Mouse (Mus musculus): ENCODE data around the gene Rsu1. TPM values are rescaled to one million over a fixed set of nuclear protein-coding genes. Genes with fewer than 3 reads are reported as not detected.
"Not testable (repeated sequence)": the region's sequence is repeated elsewhere in the genome, so short reads cannot be mapped to it uniquely, and the experiment has no call there.

The Rsu1 gene
- polyA plus RNA-seq, 1 experiment = 49.1 TPM

GRCm38 (mm10) chr2:13188831-13189495 is 82.3 kb downstream of the Rsu1 start:
- no peaks in the 10 kb centered on the region for H3K36me3 ChIP-seq (ENCODE audit: control insufficient read depth, insufficient read depth, low read length)
- H3K27ac ChIP-seq (ENCODE audit: insufficient read depth, low read length) = no peak overlapping the region
- DNase-seq (ENCODE audit: low read depth in 1 of 2, low spot score in 2 of 2) = no peak
- no peak overlapping the region for H3K4me3 ChIP-seq (ENCODE audit: extremely low read depth, insufficient read depth, insufficient read length)
- H3K27me3 ChIP-seq (ENCODE audit: control insufficient read depth, insufficient read depth, low read length) = no peaks in the 10 kb centered on the region
- H3K4me1 ChIP-seq (ENCODE audit: control insufficient read depth, insufficient read depth, insufficient read length) = no peaks in the 10 kb centered on the region
- TF ChIP-seq POLR2A (IDR thresholded peaks at IDR 0.05; ENCODE audit: low read depth, low read length) (no peak), CTCF (IDR thresholded peaks at IDR 0.05; ENCODE audit: extremely low read depth, insufficient read depth, insufficient read length, insufficient replicate concordance) (no peak)
- WGBS = 94% methylated on average over 11 of the region's 11 CpGs

GRCm38 (mm10) chr2:13183124-13183523 is 88.1 kb downstream of the Rsu1 start:
- Histone ChIP-seq H3K36me3 (ENCODE audit: control insufficient read depth, insufficient read depth, low read length) (no peaks in the 10 kb centered on the region), H3K27me3 (ENCODE audit: control insufficient read depth, insufficient read depth, low read length) (no peaks in the 10 kb centered on the region), H3K4me3 (ENCODE audit: extremely low read depth, insufficient read depth, insufficient read length) (no peak overlapping the region), H3K4me1 (ENCODE audit: control insufficient read depth, insufficient read depth, insufficient read length) (no peaks in the 10 kb centered on the region), H3K27ac (ENCODE audit: insufficient read depth, low read length) (no peak overlapping the region)
- no peak for TF ChIP-seq CTCF (IDR thresholded peaks at IDR 0.05; ENCODE audit: extremely low read depth, insufficient read depth, insufficient read length, insufficient replicate concordance)
- TF ChIP-seq POLR2A (IDR thresholded peaks at IDR 0.05; ENCODE audit: low read depth, low read length) = no peak
- no peak for DNase-seq (ENCODE audit: low read depth in 1 of 2, low spot score in 2 of 2)
- 92% methylated on average over 3 of the region's 3 CpGs for WGBS

- not testable (repeated sequence) for H3K4me1 ChIP-seq (ENCODE audit: control insufficient read depth, insufficient read depth, insufficient read length); H3K27me3 ChIP-seq (ENCODE audit: control insufficient read depth, insufficient read depth, low read length); DNase-seq (ENCODE audit: low read depth in 1 of 2, low spot score in 2 of 2); H3K36me3 ChIP-seq (ENCODE audit: control insufficient read depth, insufficient read depth, low read length); H3K27ac ChIP-seq (ENCODE audit: insufficient read depth, low read length); H3K4me3 ChIP-seq (ENCODE audit: extremely low read depth, insufficient read depth, insufficient read length)
- 24% methylated on average over 2 of the region's 3 CpGs for WGBS
Measured at GRCm38 (mm10) chr2:13181899-13182298, 89.3 kb downstream of the Rsu1 start.

- WGBS = 92% methylated on average over 10 of the region's 10 CpGs
- TF ChIP-seq CTCF (IDR thresholded peaks at IDR 0.05; ENCODE audit: extremely low read depth, insufficient read depth, insufficient read length, insufficient replicate concordance) (no peak), POLR2A (IDR thresholded peaks at IDR 0.05; ENCODE audit: low read depth, low read length) (no peak)
- H3K27ac ChIP-seq (ENCODE audit: insufficient read depth, low read length) = no peak overlapping the region
- no peak overlapping the region for H3K4me3 ChIP-seq (ENCODE audit: extremely low read depth, insufficient read depth, insufficient read length)
- no peaks in the 10 kb centered on the region for H3K27me3 ChIP-seq (ENCODE audit: control insufficient read depth, insufficient read depth, low read length)
- peaks cover 1% of the 10 kb centered on the region; the same call in 1 of the 2 replicates for H3K36me3 ChIP-seq (ENCODE audit: control insufficient read depth, insufficient read depth, low read length)
- no peak for DNase-seq (ENCODE audit: low read depth in 1 of 2, low spot score in 2 of 2)
- H3K4me1 ChIP-seq (ENCODE audit: control insufficient read depth, insufficient read depth, insufficient read length) = no peaks in the 10 kb centered on the region
Measured at GRCm38 (mm10) chr2:13177698-13178395, 93.4 kb downstream of the Rsu1 start.

GRCm38 (mm10) chr2:13176304-13176620 is 95.0 kb downstream of the Rsu1 start:
- no peak for DNase-seq (ENCODE audit: low read depth in 1 of 2, low spot score in 2 of 2)
- Histone ChIP-seq H3K27ac (ENCODE audit: insufficient read depth, low read length) (no peak overlapping the region), H3K36me3 (ENCODE audit: control insufficient read depth, insufficient read depth, low read length) (peaks cover 1% of the 10 kb centered on the region; the same call in 1 of the 2 replicates), H3K4me1 (ENCODE audit: control insufficient read depth, insufficient read depth, insufficient read length) (no peaks in the 10 kb centered on the region), H3K4me3 (ENCODE audit: extremely low read depth, insufficient read depth, insufficient read length) (no peak overlapping the region), H3K27me3 (ENCODE audit: control insufficient read depth, insufficient read depth, low read length) (no peaks in the 10 kb centered on the region)
- 90% methylated on average over 4 of the region's 4 CpGs for WGBS
- TF ChIP-seq CTCF (IDR thresholded peaks at IDR 0.05; ENCODE audit: extremely low read depth, insufficient read depth, insufficient read length, insufficient replicate concordance) (no peak), POLR2A (IDR thresholded peaks at IDR 0.05; ENCODE audit: low read depth, low read length) (no peak)

- TF ChIP-seq POLR2A (IDR thresholded peaks at IDR 0.05; ENCODE audit: low read depth, low read length) (no peak), CTCF (IDR thresholded peaks at IDR 0.05; ENCODE audit: extremely low read depth, insufficient read depth, insufficient read length, insufficient replicate concordance) (no peak)
- 96% methylated on average over 28 of the region's 28 CpGs for WGBS
Measured at GRCm38 (mm10) chr2:13175536-13176303, 95.5 kb downstream of the Rsu1 start.

More at GRCm38 (mm10) chr2:13175536-13176303, 95.5 kb downstream of the Rsu1 start:
- H3K27me3 ChIP-seq (ENCODE audit: control insufficient read depth, insufficient read depth, low read length) = no peaks in the 10 kb centered on the region
- peaks cover 1% of the 10 kb centered on the region; the same call in 1 of the 2 replicates for H3K36me3 ChIP-seq (ENCODE audit: control insufficient read depth, insufficient read depth, low read length)
- no peak for DNase-seq (ENCODE audit: low read depth in 1 of 2, low spot score in 2 of 2)
- H3K4me3 ChIP-seq (ENCODE audit: extremely low read depth, insufficient read depth, insufficient read length) = no peak overlapping the region
- peaks cover 3% of the 10 kb centered on the region; the same call in 1 of the 2 replicates for H3K4me1 ChIP-seq (ENCODE audit: control insufficient read depth, insufficient read depth, insufficient read length)
- H3K27ac ChIP-seq (ENCODE audit: insufficient read depth, low read length) = no peak overlapping the region
